In genomic region chr8:123894502-123895097, GRCm38 (mm10) we compare ENCODE assay signal across 10 mouse cellular contexts. TPM values are rescaled to one million over a fixed set of nuclear protein-coding genes. Genes with fewer than 3 reads are reported as not detected.
A peak's percentile ranks its signal among the peaks of the same experiment; 100 is the strongest.
DNase-seq lines count a peak whose midpoint lies in the region; ATAC-seq and TF ChIP-seq lines count a peak whose summit lies in the region.
"Had no signal": no experiment of that assay in that cellular context is flagged by ENCODE, and none has a peak within 500 bp of the region (broad histone marks: within the 10 kb centered on the region; RNA-seq: fewer than 3 reads in every experiment).

Gene Acta1, minus strand, starts transcription at chr8:123894751.

- no peak within 1 kb of the TSS for H3K9ac ChIP-seq in forebrain, postnatal 0 days
- no peak within 1 kb of the TSS for H3K9ac ChIP-seq in stomach, postnatal 0 days (ENCODE audit: low read length)

- no peak within 1 kb of the TSS for H3K4me2 ChIP-seq in forebrain, postnatal 0 days (ENCODE audit: low read depth)
- no peak within 1 kb of the TSS for H3K4me2 ChIP-seq in stomach, postnatal 0 days (replicated peaks; ENCODE audit: low read depth)

- no peak for TF ChIP-seq CTCF in forebrain, postnatal 0 days (IDR thresholded peaks at IDR 0.05; ENCODE audit: low read depth)
- TF ChIP-seq CTCF in thymus, adult 2 months (IDR thresholded peaks at IDR 0.05; ENCODE audit: borderline replicate concordance, control insufficient read depth, extremely low read depth, insufficient read depth, low read length, poor library complexity) = no peak
- no peak for TF ChIP-seq CTCF in stomach, postnatal 0 days (IDR thresholded peaks at IDR 0.05; ENCODE audit: low read depth)

- peaks cover 6% of the 10 kb centered on the region; the same call in 1 of the 2 replicates for H3K36me3 ChIP-seq in forebrain, postnatal 0 days (ENCODE audit: insufficient read depth)
- peaks cover 13% of the 10 kb centered on the region for H3K36me3 ChIP-seq in forebrain, embryonic 10.5 days (replicated peaks)
- H3K36me3 ChIP-seq in thymus, adult 2 months (ENCODE audit: control insufficient read depth, insufficient read depth, low read length) = no peaks in the 10 kb centered on the region
- H3K36me3 ChIP-seq in stomach, postnatal 0 days (ENCODE audit: control insufficient read depth, insufficient read depth, low read length) = no peaks in the 10 kb centered on the region

- TF ChIP-seq EP300 in stomach, postnatal 0 days (optimal IDR thresholded peaks at IDR 0.05) = no peak

- intact Hi-C loops in heart, postnatal 10 days (cut with DNase I) = no loop called here

- H3K9me3 ChIP-seq in forebrain, postnatal 0 days (ENCODE audit: low read length) = no peaks in the 10 kb centered on the region
- H3K9me3 ChIP-seq in forebrain, embryonic 10.5 days = no peaks in the 10 kb centered on the region
- H3K9me3 ChIP-seq in stomach, postnatal 0 days (ENCODE audit: control insufficient read depth, low read length) = no peaks in the 10 kb centered on the region

- WGBS in forebrain, postnatal 0 days = 27% methylated on average over 15 of the region's 15 CpGs
- 27% methylated on average over 15 of the region's 15 CpGs for WGBS in forebrain, embryonic 10.5 days
- 33% methylated on average over 15 of the region's 15 CpGs for WGBS in thymus, adult 2 months
- 25% methylated on average over 15 of the region's 15 CpGs for WGBS in stomach, postnatal 0 days

- no peak within 1 kb of the TSS for H3K4me3 ChIP-seq in forebrain, postnatal 0 days (ENCODE audit: low read depth, low read length)
- no peak within 1 kb of the TSS for H3K4me3 ChIP-seq in forebrain, embryonic 10.5 days
- H3K4me3 ChIP-seq in thymus, adult 2 months (ENCODE audit: control insufficient read depth, insufficient read depth, low read length) = no peak within 1 kb of the TSS
- H3K4me3 ChIP-seq in stomach, postnatal 0 days (ENCODE audit: low read depth, low read length) = no peak within 1 kb of the TSS

- ATAC-seq in forebrain, postnatal 0 days = no peak
- no peak for ATAC-seq in stomach, postnatal 0 days (ENCODE audit: low FRiP score, low TSS enrichment)
- ATAC-seq: CD4-positive, CD25-positive, alpha-beta regulatory T cell, adult 4 months had no signal

- TF ChIP-seq POLR2A in thymus, adult 2 months (IDR thresholded peaks at IDR 0.05; ENCODE audit: control insufficient read depth, extremely low read depth, insufficient read depth, low read length, poor library complexity) = no peak

- DNase-seq in forebrain, postnatal 0 days = no peak
- DNase-seq in forebrain, embryonic 10.5 days (ENCODE audit: extremely low spot score, low spot score) = no peak
- DNase-seq in thymus, adult 2 months = no peak
- no peak for DNase-seq in thymus, postnatal 4 days
- DNase-seq in heart, postnatal 10 days = peak; percentile 20 to 46
- DNase-seq in stomach, postnatal 0 days (ENCODE audit: low spot score) = no peak
- DNase-seq in spleen, adult 12 weeks (ENCODE audit: low spot score) = no peak
- no peak for DNase-seq in kidney, postnatal 14 days

- peaks cover 11% of the 10 kb centered on the region; the same call in 1 of the 2 replicates for H3K4me1 ChIP-seq in forebrain, postnatal 0 days (ENCODE audit: insufficient read depth)
- peaks cover 22% of the 10 kb centered on the region for H3K4me1 ChIP-seq in forebrain, embryonic 10.5 days
- no peaks in the 10 kb centered on the region; the same call in 1 of the 2 replicates for H3K4me1 ChIP-seq in thymus, adult 2 months (replicated peaks; ENCODE audit: control insufficient read depth, insufficient read depth, low read length)
- no peaks in the 10 kb centered on the region; the same call in 1 of the 2 replicates for H3K4me1 ChIP-seq in stomach, postnatal 0 days (replicated peaks; ENCODE audit: control insufficient read depth, insufficient read depth)

- no peak within 1 kb of the TSS for H3K27ac ChIP-seq in forebrain, postnatal 0 days (ENCODE audit: low read depth, low read length)
- H3K27ac ChIP-seq in forebrain, embryonic 10.5 days = no peak within 1 kb of the TSS
- no peak within 1 kb of the TSS for H3K27ac ChIP-seq in thymus, adult 2 months (ENCODE audit: control insufficient read depth, insufficient read depth, low read length)
- no peak within 1 kb of the TSS for H3K27ac ChIP-seq in stomach, postnatal 0 days (replicated peaks)

- H3K27me3 ChIP-seq in forebrain, postnatal 0 days (ENCODE audit: insufficient read depth, low read length) = peaks cover 28% of the 10 kb centered on the region
- H3K27me3 ChIP-seq in forebrain, embryonic 10.5 days (ENCODE audit: poor library complexity, severe bottlenecking) = peaks cover 74% of the 10 kb centered on the region
- H3K27me3 ChIP-seq in thymus, adult 2 months (ENCODE audit: control insufficient read depth, insufficient read depth, low read length) = peaks cover 24% of the 10 kb centered on the region
- peaks cover 9% of the 10 kb centered on the region for H3K27me3 ChIP-seq in stomach, postnatal 0 days (ENCODE audit: control insufficient read depth, insufficient read depth, low read length)

RNA-seq across cellular contexts. Expression of gene Acta1, which starts in this region (rescaled TPM):
- total RNA-seq in forebrain, postnatal 0 days (2014; rRNA removed) = 10.5 and 20.1 TPM in 2 replicates
- polyA plus RNA-seq in forebrain, postnatal 0 days (2015; fragmentation: Nextera tagmentation; extraction: Ambion mirVana) = 17.1 and 20.4 TPM in 2 replicates
- 0.14 and 0.22 TPM in 2 replicates for polyA plus RNA-seq in forebrain, embryonic 10.5 days (2016; fragmentation: Nextera tagmentation; extraction: Ambion mirVana)
- 0.97 and 13.3 TPM in 2 replicates for polyA plus RNA-seq in thymus, adult 2 months (2012; rRNA removed)
- total RNA-seq in heart, postnatal 10 days (2021) = 100 to 1,000 TPM; 224 to 226 TPM
- 23.1 and 27.2 TPM in 2 replicates for polyA plus RNA-seq in stomach, postnatal 0 days (2015; fragmentation: Nextera tagmentation; extraction: Ambion mirVana)
- total RNA-seq: hematopoietic stem cell, adult 5-6 weeks had no signal

Comparison
In these comparisons a context has a peak if more than half of its experiments do, and no peak if none do; other contexts are left out.
1. RNA of gene Acta1 (total RNA-seq): 224 to 226 TPM in heart, postnatal 10 days; 10.5 to 20.1 TPM in forebrain, postnatal 0 days; every median in the first group is over 10 times any median in the second.
2. DNase-seq: peak in heart, postnatal 10 days (2 of 2); none in forebrain, postnatal 0 days (single experiment), forebrain, embryonic 10.5 days (single experiment), thymus, adult 2 months (single experiment), thymus, postnatal 4 days (single experiment), stomach, postnatal 0 days (single experiment), spleen, adult 12 weeks (single experiment) and kidney, postnatal 14 days (single experiment).